Mouse (Mus musculus) stomach, postnatal 0 days (tissue): ENCODE measurements at regions not wholly inside any gene's neighbourhood (a gene's known extent, or its start where the extent isn't known, plus 50 kb on each side); places are given as distances from the start of the nearest gene placed in this dataset.

Experiments used
- ATAC-seq: fragments of 200-750 bp; cut with Nextera tagmentation; 2 replicates; pipeline ENCODE4 v1.8.0; 2017; ENCODE audit not compliant: low FRiP score, low TSS enrichment
- DNase-seq: peaks from one replicate; pipeline ENCODE4 v3.0.0-alpha.2; 2016; ENCODE audit warnings: low spot score
- H3K27ac ChIP-seq: fragments of 300-500 bp; sonication (generic); replicated peaks from 2 replicates; pipeline ENCODE4 v1.5.1; 2014; ENCODE audit warnings: mild to moderate bottlenecking, control low read depth
- H3K27me3 ChIP-seq: fragments of 300-500 bp; sonication (generic); 2 replicates; pipeline ENCODE4 v1.6.1; 2014; ENCODE audit warnings: low read length; ENCODE audit not compliant: control insufficient read depth, insufficient read depth
- H3K36me3 ChIP-seq: fragments of 300-500 bp; sonication (generic); 2 replicates; pipeline ENCODE4 v1.6.1; 2014; ENCODE audit warnings: low read length, mixed read lengths; ENCODE audit not compliant: control insufficient read depth, insufficient read depth
- H3K4me1 ChIP-seq: fragments of 300-500 bp; sonication (generic); replicated peaks from 2 replicates; pipeline ENCODE4 v1.6.1; 2014; ENCODE audit warnings: antibody characterized with exemption; ENCODE audit not compliant: control insufficient read depth, insufficient read depth
- H3K4me2 ChIP-seq: fragments of 300-500 bp; sonication (generic); replicated peaks from 2 replicates; pipeline ENCODE4 v1.6.1; 2014; ENCODE audit warnings: low read depth, mild to moderate bottlenecking, control low read depth, moderate library complexity
- H3K4me3 ChIP-seq: fragments of 300-500 bp; sonication (generic); 2 replicates; pipeline ENCODE4 v1.5.1; 2014; ENCODE audit warnings: low read depth, low read length, control low read depth
- H3K9ac ChIP-seq: fragments of 300-500 bp; sonication (generic); 2 replicates; pipeline ENCODE4 v1.6.1; 2014; ENCODE audit warnings: mild to moderate bottlenecking, low read length, control low read depth, mixed read lengths
- H3K9me3 ChIP-seq: fragments of 300-500 bp; sonication (generic); 2 replicates; pipeline ENCODE4 v1.6.1; 2016; ENCODE audit warnings: low read length; ENCODE audit not compliant: control insufficient read depth
- CTCF ChIP-seq: IDR thresholded peaks from 2 replicates; pipeline ENCODE4 v1.5.1; 2016; ENCODE audit warnings: antibody characterized with exemption, low read depth, mild to moderate bottlenecking, moderate library complexity
- EP300 ChIP-seq: optimal IDR thresholded peaks from 2 replicates; pipeline ENCODE3; 2016; ENCODE audit warnings: antibody characterized with exemption
- WGBS: fragments of 180-500 bp; shearing (Covaris S2); extraction: QIAGEN DNeasy Blood & Tissue Kit; methylation state at CpG from one replicate; pipeline ENCODE4 v1.1.7; 2014; 5-methylcytosine and 5-hydroxymethylcytosine counted together

GRCm38 (mm10) chr15:94003145-94003544 lies 407.5 kb upstream of the Prickle1 start:
- 82% methylated on average over 7 of the region's 7 CpGs for WGBS
- Histone ChIP-seq H3K4me1 (no peaks in the 10 kb centered on the region), H3K36me3 (no peaks in the 10 kb centered on the region), H3K27me3 (no peaks in the 10 kb centered on the region), H3K4me2 (no peak overlapping the region), H3K4me3 (no peak overlapping the region), H3K9ac (no peak overlapping the region), H3K27ac (no peak overlapping the region), H3K9me3 (no peaks in the 10 kb centered on the region)
- DNase-seq (no peak), ATAC-seq (no peak)
- TF ChIP-seq CTCF (no peak), EP300 (no peak)

- no peak overlapping the region for H3K4me3 ChIP-seq
- DNase-seq, result no peak
- no peak overlapping the region for H3K9ac ChIP-seq
- TF ChIP-seq CTCF, result no peak
- TF ChIP-seq EP300, result no peak
- H3K4me2 ChIP-seq, result no peak overlapping the region
- H3K36me3 ChIP-seq, result no peaks in the 10 kb centered on the region
- WGBS, result 68% methylated on average over 4 of the region's 4 CpGs
- ATAC-seq, result no peak
- no peaks in the 10 kb centered on the region for H3K4me1 ChIP-seq
- no peaks in the 10 kb centered on the region for H3K27me3 ChIP-seq
- no peak overlapping the region for H3K27ac ChIP-seq
- H3K9me3 ChIP-seq, result no peaks in the 10 kb centered on the region
Measured at GRCm38 (mm10) chr15:93994542-93994941, 398.9 kb upstream of the Prickle1 start.

- TF ChIP-seq CTCF (no peak), EP300 (no peak)
- Histone ChIP-seq H3K9ac (no peak overlapping the region), H3K4me1 (no peaks in the 10 kb centered on the region)
Measured at GRCm38 (mm10) chr15:93990139-93990538, 394.4 kb upstream of the Prickle1 start.

DNA sequence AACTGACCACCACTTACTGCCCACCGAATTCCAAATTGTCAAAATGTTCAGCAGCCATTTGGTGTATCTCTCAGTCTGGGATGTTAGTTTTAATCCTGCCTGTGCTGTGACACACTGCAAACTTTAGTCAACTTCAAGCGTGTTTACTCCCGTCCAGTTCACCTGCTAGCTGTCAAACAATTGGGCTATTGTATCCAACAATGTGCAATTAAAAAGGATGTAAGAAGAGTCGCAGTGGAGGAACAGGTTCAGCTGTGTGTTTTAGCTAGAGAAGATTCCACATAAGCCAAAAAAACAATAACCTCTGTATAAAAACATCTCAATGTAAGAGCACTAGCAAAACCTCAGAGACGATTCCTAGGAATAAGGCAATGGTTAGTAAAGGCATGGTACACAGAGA lies 392.7 kb upstream of the Prickle1 start:
- 39% methylated on average over 5 of the region's 5 CpGs for WGBS
- Histone ChIP-seq H3K36me3 (no peaks in the 10 kb centered on the region), H3K27me3 (no peaks in the 10 kb centered on the region), H3K9ac (no peak overlapping the region), H3K4me3 (no peak overlapping the region), H3K4me2 (no peak overlapping the region), H3K27ac (no peak overlapping the region), H3K4me1 (no peaks in the 10 kb centered on the region), H3K9me3 (no peaks in the 10 kb centered on the region)
- TF ChIP-seq CTCF (no peak), EP300 (no peak)
- no peak for DNase-seq
- ATAC-seq, result no peak

More at GRCm38 (mm10) chr15:93990139-93990538, 394.4 kb upstream of the Prickle1 start:
- WGBS, result 53% methylated on average over 3 of the region's 3 CpGs
- no peak for ATAC-seq
- DNase-seq, result no peak
- Histone ChIP-seq H3K4me3 (no peak overlapping the region), H3K27ac (no peak overlapping the region), H3K36me3 (no peaks in the 10 kb centered on the region), H3K4me2 (no peak overlapping the region), H3K27me3 (no peaks in the 10 kb centered on the region), H3K9me3 (no peaks in the 10 kb centered on the region)

DNA sequence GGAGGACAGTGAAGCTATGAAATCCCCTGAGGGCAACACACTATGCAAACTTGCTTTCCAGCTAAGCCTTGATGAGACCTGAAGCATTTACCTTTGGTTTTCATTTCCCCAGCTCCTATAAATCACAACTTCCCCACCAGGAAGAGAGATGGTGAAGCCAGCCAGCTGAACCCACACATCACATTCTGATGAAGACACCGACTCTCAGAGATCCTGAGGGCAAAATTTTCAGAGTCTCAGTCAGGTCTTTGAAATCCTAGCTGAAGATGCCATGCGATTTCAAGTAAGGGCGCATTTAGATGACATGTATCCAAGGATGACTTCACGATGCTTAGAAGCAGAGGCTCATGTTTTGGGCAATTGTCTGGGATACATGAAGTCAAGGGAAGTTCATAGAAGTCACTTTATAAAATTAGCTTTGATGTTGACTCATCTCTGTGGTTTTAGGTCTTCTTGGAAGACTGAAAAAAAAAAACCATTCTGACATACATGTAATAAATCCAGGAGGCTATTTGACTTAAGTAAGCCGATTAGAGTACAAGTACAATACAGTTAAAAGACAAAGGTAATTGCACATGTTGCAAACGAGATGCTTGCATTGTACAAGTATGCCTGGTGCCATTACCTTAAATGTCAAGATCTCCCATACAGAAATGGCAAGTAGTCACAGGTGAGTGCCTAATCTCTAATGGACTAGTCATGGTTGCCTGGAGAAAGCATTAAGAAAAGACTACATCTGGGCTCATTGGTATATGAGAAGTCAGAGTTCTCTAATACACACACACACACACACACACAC lies 391.1 kb upstream of the Prickle1 start:
- DNase-seq, result no peak
- Histone ChIP-seq H3K4me3 (no peak overlapping the region), H3K9ac (no peak overlapping the region), H3K9me3 (no peaks in the 10 kb centered on the region), H3K36me3 (no peaks in the 10 kb centered on the region), H3K4me1 (no peaks in the 10 kb centered on the region), H3K4me2 (no peak overlapping the region), H3K27me3 (no peaks in the 10 kb centered on the region), H3K27ac (no peak overlapping the region)
- TF ChIP-seq EP300 (no peak), CTCF (no peak)
- WGBS, result 88% methylated on average over 6 of the region's 6 CpGs
- no peak for ATAC-seq

DNA sequence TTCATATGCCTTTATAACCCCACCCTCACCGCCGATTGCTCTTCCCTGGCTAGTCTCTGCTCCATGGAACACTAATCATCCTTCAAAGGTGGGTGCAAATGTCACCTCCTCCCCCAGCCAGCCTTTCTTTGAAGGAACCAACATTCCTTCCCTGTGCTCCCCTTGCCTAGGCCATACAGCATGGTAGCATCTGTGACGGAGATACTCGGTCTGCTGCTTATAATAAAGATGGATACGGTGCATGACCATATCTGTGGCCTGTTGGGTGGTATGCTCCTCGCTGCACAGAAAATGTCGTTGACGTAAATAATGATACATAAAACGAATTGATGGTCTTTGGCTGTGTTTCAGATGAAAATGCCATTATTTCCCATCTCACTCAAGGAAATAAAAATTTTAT lies 386.4 kb upstream of the Prickle1 start:
- Histone ChIP-seq H3K9ac (no peak overlapping the region), H3K36me3 (no peaks in the 10 kb centered on the region), H3K27ac (no peak overlapping the region), H3K9me3 (no peaks in the 10 kb centered on the region), H3K4me2 (no peak overlapping the region), H3K27me3 (no peaks in the 10 kb centered on the region), H3K4me1 (no peaks in the 10 kb centered on the region), H3K4me3 (no peak overlapping the region)
- ATAC-seq (no peak), DNase-seq (no peak)
- 79% methylated on average over 9 of the region's 9 CpGs for WGBS
- TF ChIP-seq CTCF, result no peak
- no peak for TF ChIP-seq EP300
